Mouse (Mus musculus) liver, embryonic 13.5 days (tissue): ENCODE results near the gene Cd300ld5. TPM values are rescaled to one million over a fixed set of nuclear protein-coding genes. Genes with fewer than 3 reads are reported as not detected.
"Not testable (repeated sequence)": the region's sequence is repeated elsewhere in the genome, so short reads cannot be mapped to it uniquely, and the experiment has no call there.

Source experiments
- ATAC-seq: fragments of 200-750 bp; cut with Nextera tagmentation; 2 replicates; pipeline ENCODE4 v1.8.0; 2017; ENCODE audit warnings: low read depth, mild to moderate bottlenecking, moderate number of reproducible peaks, moderate library complexity
- DNase-seq: peaks from one replicate; pipeline ENCODE4 v3.0.0; 2022
- H3K27ac ChIP-seq: fragments of 300-500 bp; sonication (generic); 2 replicates; pipeline ENCODE4 v1.5.1; 2015; ENCODE audit warnings: moderate library complexity, mild to moderate bottlenecking, inconsistent platforms
- H3K27me3 ChIP-seq: fragments of 300-500 bp; sonication (generic); 2 replicates; pipeline ENCODE4 v1.6.1; 2015; ENCODE audit warnings: mild to moderate bottlenecking, inconsistent platforms
- H3K36me3 ChIP-seq: fragments of 300-500 bp; sonication (generic); 2 replicates; pipeline ENCODE4 v1.6.1; 2015; ENCODE audit warnings: mild to moderate bottlenecking, inconsistent platforms
- H3K4me1 ChIP-seq: fragments of 300-500 bp; sonication (generic); replicated peaks from 2 replicates; pipeline ENCODE4 v1.6.1; 2015; ENCODE audit warnings: inconsistent platforms
- H3K4me2 ChIP-seq: fragments of 300-500 bp; sonication (generic); 2 replicates; pipeline ENCODE4 v1.6.1; 2015; ENCODE audit warnings: inconsistent platforms, mild to moderate bottlenecking, moderate library complexity
- H3K4me3 ChIP-seq: fragments of 300-500 bp; sonication (generic); replicated peaks from 2 replicates; pipeline ENCODE4 v1.5.1; 2015; ENCODE audit warnings: mild to moderate bottlenecking, inconsistent platforms
- H3K9ac ChIP-seq: fragments of 300-500 bp; sonication (generic); 2 replicates; pipeline ENCODE4 v1.6.1; 2015; ENCODE audit warnings: mild to moderate bottlenecking, inconsistent platforms
- H3K9me3 ChIP-seq: fragments of 300-500 bp; sonication (generic); replicated peaks from 2 replicates; pipeline ENCODE4 v1.6.1; 2016; ENCODE audit warnings: inconsistent platforms
- WGBS: fragments of 180-500 bp; shearing (Covaris S2); methylation state at CpG from one replicate; pipeline ENCODE4 v1.1.7; 2015; ENCODE audit not compliant: insufficient replicate concordance; 5-methylcytosine and 5-hydroxymethylcytosine counted together
- polyA plus RNA-seq: library from polyadenylated mRNA; unstranded; fragments of >200 nt; fragmentation: Nextera tagmentation; extraction: Ambion mirVana; gene quantifications from 2 replicates; pipeline ENCODE4 v1.2.1, GENCODE M21; 2015

Gene Cd300ld5
- polyA plus RNA-seq, 1 experiment from 2014 or later, result not detected

DNA sequence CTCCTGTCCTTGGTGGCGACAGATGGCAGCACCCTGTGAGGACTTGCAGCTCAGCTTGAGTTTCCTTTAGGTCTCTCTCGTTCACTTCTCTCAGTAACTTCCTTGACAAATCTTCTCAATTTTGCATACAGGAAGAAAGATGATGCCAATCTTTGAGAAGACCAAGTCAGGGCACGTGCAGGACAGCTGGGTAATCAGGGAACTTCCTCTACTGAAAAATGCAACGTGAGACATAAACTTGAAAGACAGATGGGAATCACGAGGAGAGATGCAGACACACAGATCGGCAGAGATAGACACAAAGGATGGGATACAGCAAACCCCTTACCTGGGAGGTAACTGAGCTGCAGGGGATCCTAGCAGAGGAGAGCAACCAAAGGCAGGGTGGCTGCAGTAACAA, 10.7 kb downstream of the Cd300ld5 start, which contains the start of gene Cd300ld4:
Gene Cd300ld4 (minus strand): TSS at position 101 of the 400 bp plus-strand sequence.
- not testable (repeated sequence) for H3K9me3 ChIP-seq, H3K4me1 ChIP-seq, H3K36me3 ChIP-seq, H3K4me2 ChIP-seq, DNase-seq, H3K4me3 ChIP-seq, H3K27me3 ChIP-seq, H3K27ac ChIP-seq, ATAC-seq, H3K9ac ChIP-seq
- WGBS, result no CpG with 5 or more reads among the region's 6 CpGs

- H3K27me3 ChIP-seq, H3K9me3 ChIP-seq, H3K36me3 ChIP-seq, DNase-seq, ATAC-seq, H3K4me1 ChIP-seq, H3K27ac ChIP-seq, H3K4me3 ChIP-seq, H3K9ac ChIP-seq, H3K4me2 ChIP-seq: not testable (repeated sequence)
- WGBS, result no CpG with 5 or more reads among the region's 7 CpGs
Observed at GRCm38 (mm10) chr11:115016093-115016492, 21.5 kb downstream of the Cd300ld5 start, which contains the start of gene Cd300ld2. Cd300ld2 (minus strand) TSS chr11:115016193.

DNA sequence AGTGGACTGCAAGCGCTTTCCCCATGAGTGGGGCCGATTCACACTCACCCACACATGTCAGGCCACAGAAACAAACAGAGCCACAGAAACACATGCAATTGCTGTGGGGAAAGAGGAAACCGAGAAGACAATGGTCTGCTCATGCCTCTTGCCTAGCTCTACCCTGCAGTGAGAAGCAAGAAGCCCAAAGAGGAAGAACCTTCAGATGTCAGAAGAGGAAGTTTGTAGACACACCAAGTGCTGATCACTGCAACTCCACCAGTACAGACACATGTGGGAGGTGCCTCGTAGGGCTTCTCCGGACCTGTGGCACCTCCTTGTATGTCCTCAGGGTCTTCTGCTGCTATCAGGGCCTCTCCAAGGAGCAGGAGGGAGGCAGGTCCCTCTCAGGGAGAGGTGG, 33.5 kb downstream of the Cd300ld5 start:
- H3K27ac ChIP-seq, result peak overlapping the region; percentile 34; the same call in 1 of the 2 replicates
- no peak overlapping the region for H3K9ac ChIP-seq
- 21% methylated on average over 5 of the region's 5 CpGs for WGBS
- no peaks in the 10 kb centered on the region for H3K9me3 ChIP-seq
- no peaks in the 10 kb centered on the region for H3K36me3 ChIP-seq
- ATAC-seq, result peak; percentile 23; the same call in 1 of the 2 replicates
- H3K4me2 ChIP-seq, result no peak overlapping the region
- H3K4me1 ChIP-seq, result no peaks in the 10 kb centered on the region
- H3K4me3 ChIP-seq, result no peak overlapping the region
- no peaks in the 10 kb centered on the region for H3K27me3 ChIP-seq
- DNase-seq, result peak; percentile 5

- Histone ChIP-seq H3K36me3 (no peaks in the 10 kb centered on the region), H3K9me3 (no peaks in the 10 kb centered on the region), H3K4me3 (no peak within 1 kb of the TSS), H3K9ac (no peak within 1 kb of the TSS), H3K27me3 (no peaks in the 10 kb centered on the region), H3K4me1 (no peaks in the 10 kb centered on the region), H3K27ac (peak within 1 kb of the TSS; percentile 29; the same call in 1 of the 2 replicates), H3K4me2 (no peak within 1 kb of the TSS)
- ATAC-seq (no peak), DNase-seq (no peak)
- WGBS, result 38% methylated on average over 7 of the region's 7 CpGs
Observed at GRCm38 (mm10) chr11:115001474-115002040, 36.0 kb downstream of the Cd300ld5 start, which contains the start of gene Cd300c2. Cd300c2 (minus strand) TSS chr11:115001880.

GRCm38 (mm10) chr11:114989793-114990192, 47.8 kb downstream of the Cd300ld5 start, which contains the start of gene Cd300ld:
Cd300ld (minus strand) TSS chr11:114989922.
- H3K4me1 ChIP-seq, result no peaks in the 10 kb centered on the region
- no peak within 1 kb of the TSS for H3K9ac ChIP-seq
- H3K4me3 ChIP-seq, result no peak within 1 kb of the TSS
- no peaks in the 10 kb centered on the region for H3K27me3 ChIP-seq
- H3K9me3 ChIP-seq, result no peaks in the 10 kb centered on the region
- WGBS, result 28% methylated on average over 4 of the region's 4 CpGs
- DNase-seq (no peak), ATAC-seq (no peak)
- no peak within 1 kb of the TSS for H3K27ac ChIP-seq
- no peaks in the 10 kb centered on the region for H3K36me3 ChIP-seq
- H3K4me2 ChIP-seq, result no peak within 1 kb of the TSS

DNA sequence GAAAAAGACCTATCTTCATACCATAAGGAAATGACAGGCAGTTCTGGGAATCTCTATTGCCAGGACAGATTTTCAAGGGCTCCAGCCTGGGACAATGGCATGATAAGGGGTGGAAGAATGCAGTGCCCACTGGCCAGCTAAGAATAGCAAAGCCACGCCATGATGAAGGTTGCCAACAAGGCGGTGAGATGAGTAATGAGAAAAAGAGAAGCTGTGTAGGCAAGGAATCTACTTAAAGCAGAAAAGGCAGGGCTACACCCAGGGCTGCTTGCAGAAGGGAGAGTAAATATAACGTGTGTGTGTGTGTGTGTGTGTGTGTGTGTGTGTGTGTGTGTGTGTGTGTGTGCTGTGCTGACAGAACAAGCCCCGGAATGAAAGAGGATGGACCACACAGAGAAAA, 55.7 kb downstream of the Cd300ld5 start:
- Histone ChIP-seq H3K4me2 (no peak overlapping the region), H3K4me1 (no peaks in the 10 kb centered on the region), H3K27ac (no peak overlapping the region), H3K4me3 (no peak overlapping the region), H3K27me3 (no peaks in the 10 kb centered on the region), H3K9ac (no peak overlapping the region), H3K9me3 (peaks cover 5% of the 10 kb centered on the region; the same call in 1 of the 2 replicates), H3K36me3 (no peaks in the 10 kb centered on the region)
- no peak for DNase-seq
- 51% methylated on average over 4 of the region's 4 CpGs for WGBS
- ATAC-seq, result no peak

Other genes with a start within 250 kb of the Cd300ld5 start
- 0.07 and 0.13 TPM in 2 replicates for gene Btbd17, start 241.8 kb downstream of the Cd300ld5 start, polyA plus RNA-seq
- gene Gpr142, start 238.8 kb downstream of the Cd300ld5 start, polyA plus RNA-seq, result not detected in 2 replicates
- 11.3 and 12.8 TPM in 2 replicates for gene Gprc5c, start 186.6 kb downstream of the Cd300ld5 start, polyA plus RNA-seq
- 4.0 and 5.5 TPM in 2 replicates for gene Cd300a, start 147.7 kb downstream of the Cd300ld5 start, polyA plus RNA-seq
- gene Cd300lb, start 103.4 kb downstream of the Cd300ld5 start, polyA plus RNA-seq, result 0.50 and 0.72 TPM in 2 replicates
- gene Cd300c, start 68.6 kb downstream of the Cd300ld5 start, polyA plus RNA-seq, result 0.16 TPM in 1 of 2 replicates, not detected in the other
- 0.48 and 0.59 TPM in 2 replicates for gene Cd300ld, start 47.8 kb downstream of the Cd300ld5 start, polyA plus RNA-seq
- gene Cd300c2, start 35.9 kb downstream of the Cd300ld5 start, polyA plus RNA-seq, result 4.2 and 4.9 TPM in 2 replicates
- not detected in 2 replicates for gene Cd300ld2, start 21.6 kb downstream of the Cd300ld5 start, polyA plus RNA-seq
- not detected in 2 replicates for gene Cd300ld4, start 10.8 kb downstream of the Cd300ld5 start, polyA plus RNA-seq
- gene Cd300ld3, start 10.6 kb upstream of the Cd300ld5 start, polyA plus RNA-seq, result not detected in 2 replicates
- 0.68 and 0.82 TPM in 2 replicates for gene Cd300e, start 24.4 kb upstream of the Cd300ld5 start, polyA plus RNA-seq
- 3.3 and 3.6 TPM in 2 replicates for gene Rab37, start 53.7 kb upstream of the Cd300ld5 start, polyA plus RNA-seq
- gene Cd300lf, start 96.2 kb upstream of the Cd300ld5 start, polyA plus RNA-seq, result 0.97 TPM in 2 replicates
- gene Slc9a3r1, start 125.6 kb upstream of the Cd300ld5 start, polyA plus RNA-seq, result 59.8 and 69.9 TPM in 2 replicates
- gene Tmem104, start 149.7 kb upstream of the Cd300ld5 start, polyA plus RNA-seq, result 5.1 and 6.8 TPM in 2 replicates
- 11.9 and 13.3 TPM in 2 replicates for gene Nat9, start 150.1 kb upstream of the Cd300ld5 start, polyA plus RNA-seq
- 0.06 and 0.12 TPM in 2 replicates for gene Grin2c, start 229.5 kb upstream of the Cd300ld5 start, polyA plus RNA-seq
- 16.3 and 18.2 TPM in 2 replicates for gene Fdxr, start 239.3 kb upstream of the Cd300ld5 start, polyA plus RNA-seq